Mouse (Mus musculus): ENCODE results near the gene Sik3.
A peak's percentile ranks its signal among the peaks of the same experiment; 100 is the strongest.

Gene Sik3

DNA sequence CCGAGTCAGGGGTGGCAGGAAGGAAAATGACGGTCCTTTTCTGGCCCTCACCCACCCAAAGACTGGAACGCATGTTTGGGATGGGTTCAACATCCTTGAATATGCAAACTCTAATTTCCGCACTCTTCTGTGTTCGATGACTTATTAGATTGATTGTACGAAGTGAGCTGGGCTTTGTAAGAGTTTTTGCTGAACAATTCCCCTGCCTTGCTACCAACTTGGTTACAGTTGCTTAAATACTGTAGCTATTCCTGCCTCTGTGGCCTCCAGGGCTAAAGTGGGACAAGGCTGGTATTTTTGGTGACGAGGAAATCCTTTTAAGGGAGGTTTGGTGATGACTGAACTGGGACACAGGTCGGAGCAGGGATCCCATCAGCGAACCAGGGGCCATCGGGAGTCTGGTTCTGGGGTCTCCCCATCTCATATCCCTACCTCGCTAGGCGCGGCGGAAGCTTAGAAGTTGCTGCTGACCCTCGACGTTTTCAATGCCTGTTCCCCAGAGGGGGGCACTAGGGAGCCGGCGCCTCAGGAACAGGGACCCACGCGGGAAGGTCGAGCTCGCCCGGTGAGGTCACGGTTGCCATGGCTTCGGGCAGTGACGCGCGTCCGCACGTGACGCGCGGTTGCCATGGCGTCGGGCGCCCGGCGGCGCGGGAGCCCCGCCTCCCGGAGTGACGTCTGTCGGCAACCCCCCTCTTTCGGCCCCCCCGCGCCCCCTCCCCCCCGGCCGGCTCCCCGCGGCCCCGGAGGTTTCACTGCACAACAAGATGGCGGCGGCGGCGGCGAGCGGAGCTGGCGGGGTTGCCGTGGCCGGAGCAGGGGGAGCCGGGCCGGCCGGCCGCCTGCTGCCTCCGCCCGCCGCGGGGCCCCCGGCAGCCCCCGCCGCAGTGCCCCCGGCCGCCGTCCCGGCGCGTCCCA lies at the start of gene Sik3, which contains the start of gene Pafah1b2:
Gene Sik3 (plus strand): TSS at position 730 of the 918 bp plus-strand sequence.
Gene Pafah1b2 (minus strand): TSS at position 600 of the 918 bp plus-strand sequence.
- DNase-seq (ENCODE audit: low spot score in 2 of 2) = peak; percentile 84 to 90

DNA sequence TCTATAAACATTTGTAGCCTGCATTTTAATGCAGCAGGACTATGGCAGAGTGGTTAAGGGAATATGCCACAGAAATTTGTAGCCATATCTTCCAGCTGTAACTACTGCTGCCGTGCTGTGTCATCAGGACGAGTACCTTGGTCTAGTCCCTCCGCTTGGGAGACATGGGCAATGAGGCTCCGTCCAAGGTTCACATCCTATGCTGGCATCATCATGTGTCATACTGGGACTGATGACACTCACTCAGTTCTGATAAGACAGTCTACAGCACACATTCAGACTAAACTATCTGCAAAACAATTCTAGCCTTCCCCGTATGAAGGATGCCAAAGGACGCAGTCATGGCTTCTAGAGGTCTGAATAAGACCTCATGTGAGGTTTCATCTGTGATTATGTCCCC lies 49.0 kb upstream of the Sik3 start:
- no peak for DNase-seq (ENCODE audit: low spot score in 2 of 2)

DNA sequence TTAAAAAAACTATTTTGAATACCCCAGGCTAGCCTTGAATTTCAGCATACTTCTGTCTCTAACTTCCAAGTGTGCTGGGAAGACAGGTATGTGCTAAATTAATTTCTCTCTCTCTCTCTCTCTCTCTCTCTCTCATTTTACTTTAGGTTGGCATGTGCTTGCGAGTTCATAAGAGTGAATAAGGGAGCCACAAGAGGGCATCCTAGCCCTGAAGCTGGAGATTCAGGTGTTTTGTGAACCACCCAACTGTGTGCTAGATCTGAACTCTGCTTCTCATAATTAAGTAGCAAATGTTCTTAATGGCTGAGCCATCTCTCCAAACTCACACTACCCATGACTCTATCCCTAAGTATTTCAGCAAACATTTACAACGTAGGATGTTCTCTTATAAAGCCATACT lies 35.7 kb upstream of the Sik3 start:
- DNase-seq (ENCODE audit: low spot score in 2 of 2) = no peak

DNA sequence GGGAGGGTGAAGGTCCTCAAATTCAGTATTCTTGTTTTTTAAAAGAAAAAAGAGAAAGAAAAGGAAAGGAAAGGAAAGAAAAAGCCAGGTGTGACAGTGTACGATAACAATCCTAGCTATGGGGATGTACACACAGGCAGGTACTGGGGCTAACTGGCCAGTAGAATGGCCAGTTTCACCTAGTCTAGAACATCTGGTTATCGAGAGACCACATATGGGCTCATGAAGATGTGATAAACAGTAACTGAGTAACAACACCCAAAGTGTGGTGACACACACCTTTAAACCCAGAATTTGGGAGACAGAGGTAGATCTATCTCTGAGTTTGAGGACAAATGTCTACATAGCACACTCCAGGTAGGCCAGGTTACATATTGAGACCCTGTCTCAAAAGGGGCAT lies 32.8 kb upstream of the Sik3 start:
- no peak for DNase-seq (ENCODE audit: low spot score in 2 of 2)

DNA sequence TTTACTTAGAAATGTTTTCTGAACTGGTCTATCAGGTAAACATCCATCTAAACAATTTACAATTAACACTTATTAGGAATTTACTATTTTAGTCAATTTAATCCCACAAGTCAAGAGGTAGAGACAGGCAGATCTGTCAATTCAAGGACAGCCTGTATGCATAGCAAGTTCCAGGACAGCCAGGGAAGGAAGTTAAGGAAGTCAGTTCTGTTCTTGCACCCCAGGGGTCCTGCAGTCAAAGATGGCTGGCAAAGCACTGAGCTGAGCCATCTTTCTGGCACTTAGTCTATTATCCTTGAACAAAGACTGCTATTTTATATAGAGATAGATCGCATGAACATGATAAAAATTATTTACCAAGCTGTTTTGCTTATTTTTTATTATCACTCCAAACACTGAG lies 32.0 kb upstream of the Sik3 start:
- DNase-seq (ENCODE audit: low spot score in 2 of 2) = no peak

DNA sequence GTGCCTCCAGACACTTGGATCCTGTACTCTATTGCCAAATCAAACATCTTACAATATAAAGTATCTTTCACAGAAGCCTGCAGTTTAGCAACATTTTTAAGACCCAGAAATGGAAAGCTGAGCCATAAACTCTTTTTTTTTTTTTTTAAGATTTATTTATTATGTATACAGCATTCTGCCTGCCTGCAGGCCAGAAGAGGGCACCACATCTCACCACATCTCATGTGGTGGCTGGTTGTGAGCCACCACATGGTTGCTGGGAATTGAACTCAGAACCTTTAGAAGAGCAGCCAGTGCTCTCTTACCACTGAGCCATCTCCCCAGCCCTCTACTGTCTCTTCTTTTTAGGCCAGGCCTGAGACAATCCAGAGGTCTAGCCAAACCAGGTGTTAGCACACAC lies 31.3 kb upstream of the Sik3 start:
- no peak for DNase-seq (ENCODE audit: low spot score in 2 of 2)

DNA sequence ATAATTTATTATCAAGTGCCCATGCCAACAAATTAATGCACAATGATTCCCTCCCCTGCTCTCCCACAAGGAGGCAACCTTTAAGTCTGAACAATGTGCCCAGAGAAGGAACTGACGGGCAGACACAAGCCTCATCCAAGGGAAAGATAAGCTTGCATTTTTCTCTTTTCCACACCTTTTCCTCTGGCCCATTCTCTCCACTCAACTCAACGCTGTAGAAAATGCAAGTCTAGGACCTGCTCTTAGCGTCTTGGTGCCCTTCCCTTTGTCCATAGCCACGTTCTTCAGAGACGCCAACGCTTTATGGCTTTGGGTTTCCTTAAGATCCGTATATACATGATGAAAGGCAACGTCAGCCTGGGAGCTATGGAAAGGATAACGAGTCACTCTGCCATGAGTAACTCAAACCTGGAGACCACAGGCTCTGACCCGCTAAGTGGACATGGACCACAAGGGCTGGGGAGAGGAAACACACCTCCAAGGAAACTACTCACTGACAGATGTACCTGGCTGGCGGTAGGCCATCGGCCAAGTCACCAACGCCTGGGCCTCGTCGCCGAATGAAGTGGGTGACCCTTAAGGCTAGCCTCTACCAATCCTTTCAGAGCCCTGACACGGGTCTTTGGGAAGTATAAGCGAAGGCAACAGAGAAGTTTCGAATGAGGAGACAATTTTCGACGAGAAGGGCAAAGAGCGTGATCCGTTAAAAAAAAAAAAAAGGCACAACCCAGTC lies 28.8 kb upstream of the Sik3 start:
- peak in 1 of 2 experiments; percentile 28 for DNase-seq (ENCODE audit: low spot score in 2 of 2)

DNA sequence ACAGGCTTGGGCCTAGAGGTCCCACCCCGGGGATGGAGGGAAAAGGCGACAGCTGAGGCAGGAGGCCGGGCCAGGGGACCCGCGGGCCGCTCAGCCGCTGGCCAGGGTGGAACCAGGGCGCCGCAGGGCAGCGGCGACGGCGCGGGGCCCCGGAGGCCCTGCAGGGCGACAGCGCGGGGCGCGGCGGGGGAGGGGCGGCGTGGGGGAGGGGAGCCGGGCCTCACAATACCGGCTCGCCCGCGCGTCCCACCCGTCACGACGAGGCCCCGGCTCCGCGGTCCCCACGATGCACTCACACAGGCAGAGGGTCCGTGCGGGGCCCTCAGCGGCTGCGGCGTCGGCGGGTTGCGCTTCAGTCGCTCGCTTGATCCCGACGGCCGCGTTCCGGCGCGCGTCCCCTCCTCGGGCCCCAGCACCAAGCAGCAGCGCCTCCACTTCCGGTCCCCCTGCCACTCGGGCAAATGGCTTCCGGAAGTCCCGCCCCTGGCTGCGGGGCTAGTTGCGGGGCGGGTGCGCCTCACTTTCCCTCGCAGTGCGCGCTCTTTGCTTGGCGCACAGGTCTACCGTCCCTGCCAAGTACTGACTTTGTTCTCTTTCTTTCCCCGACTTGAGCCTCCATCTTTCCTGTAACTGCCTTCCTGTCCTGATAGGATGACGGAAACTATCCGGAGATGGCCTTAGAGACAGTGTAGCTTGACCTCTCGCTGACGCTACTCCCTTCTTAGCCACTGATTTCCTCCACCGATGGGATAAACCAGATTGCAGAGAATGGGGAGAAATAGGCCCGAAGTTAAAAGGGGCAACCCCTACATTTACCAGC lies 28.0 kb upstream of the Sik3 start:
- DNase-seq (ENCODE audit: low spot score in 2 of 2) = peak; percentile 82 to 85

DNA sequence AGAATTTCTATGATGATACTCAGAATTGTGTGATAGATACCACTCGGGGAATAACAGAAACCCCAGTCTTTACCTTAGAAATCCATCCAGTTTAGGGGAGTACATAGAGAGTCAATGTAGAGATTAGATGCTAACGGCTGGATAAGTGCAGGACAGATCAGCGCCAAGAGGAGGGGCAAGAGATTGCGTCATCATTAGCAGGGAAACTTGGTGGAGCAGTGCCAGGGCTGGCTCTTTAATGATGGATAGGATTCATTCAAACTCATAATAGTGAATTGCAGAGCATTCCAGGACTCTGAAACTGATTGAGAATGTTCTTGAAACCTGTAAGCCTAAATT lies 27.4 kb upstream of the Sik3 start:
- peak; percentile 34 to 39 for DNase-seq (ENCODE audit: low spot score in 2 of 2)

DNA sequence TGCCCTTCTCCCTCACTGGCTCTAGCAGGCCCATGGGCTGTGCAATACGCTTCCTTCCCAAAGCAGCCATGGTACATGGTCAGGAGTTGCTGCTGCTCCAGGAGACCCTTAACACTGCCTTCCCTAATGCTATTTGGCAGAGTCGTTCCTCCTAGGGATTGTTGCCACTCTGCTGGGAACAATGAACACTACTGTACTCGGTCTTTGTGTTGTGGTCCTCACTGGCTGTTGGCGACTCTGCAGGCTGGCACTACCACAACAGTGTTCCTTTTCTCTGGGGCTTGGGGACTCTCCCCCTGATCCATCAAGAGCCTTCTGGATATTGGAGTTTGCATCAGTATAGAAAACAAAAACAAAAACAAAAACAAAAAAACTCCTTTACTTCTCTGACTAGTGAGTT lies 13.6 kb upstream of the Sik3 start:
- no peak for DNase-seq (ENCODE audit: low spot score in 2 of 2)

DNA sequence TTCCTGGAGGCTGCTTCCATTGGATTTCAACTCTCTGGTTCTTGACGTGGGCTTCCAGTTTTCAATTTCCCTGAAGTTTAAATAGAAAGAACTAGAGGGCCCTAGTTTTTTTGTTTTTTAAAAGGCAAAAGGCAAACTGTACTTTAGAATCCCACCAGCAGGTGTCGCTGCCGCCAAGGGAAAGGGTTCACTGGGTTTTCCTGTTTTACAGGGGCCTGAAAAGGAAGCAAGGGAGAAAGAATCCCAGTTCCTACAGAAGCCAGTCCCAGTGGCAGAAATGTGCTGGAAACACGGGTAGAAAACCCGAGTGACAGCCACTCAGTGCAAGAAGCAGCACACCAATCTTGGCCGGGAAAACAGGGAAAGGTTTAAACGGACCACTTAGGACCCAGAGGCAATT lies 8.9 kb upstream of the Sik3 start:
- peak; percentile 63 to 87 for DNase-seq (ENCODE audit: low spot score in 2 of 2)

DNA sequence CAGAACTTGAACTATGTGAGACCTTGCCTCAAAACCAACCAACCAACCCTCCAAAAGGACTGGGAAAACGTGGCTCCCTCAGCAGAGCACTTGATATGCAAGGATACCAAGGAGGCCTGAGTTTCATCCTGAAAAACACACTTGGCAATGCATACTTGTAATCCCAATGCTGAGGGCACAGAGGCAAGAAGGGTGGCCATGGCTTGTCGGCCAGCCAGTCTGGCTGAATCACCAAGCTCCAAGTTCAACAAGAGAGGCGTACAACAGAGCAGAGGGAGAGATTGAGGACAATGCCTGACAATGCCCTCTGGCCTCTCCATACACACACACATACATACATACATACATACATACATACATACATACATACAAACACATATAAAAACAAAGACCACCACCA lies 8.1 kb upstream of the Sik3 start:
- DNase-seq (ENCODE audit: low spot score in 2 of 2) = no peak

DNA sequence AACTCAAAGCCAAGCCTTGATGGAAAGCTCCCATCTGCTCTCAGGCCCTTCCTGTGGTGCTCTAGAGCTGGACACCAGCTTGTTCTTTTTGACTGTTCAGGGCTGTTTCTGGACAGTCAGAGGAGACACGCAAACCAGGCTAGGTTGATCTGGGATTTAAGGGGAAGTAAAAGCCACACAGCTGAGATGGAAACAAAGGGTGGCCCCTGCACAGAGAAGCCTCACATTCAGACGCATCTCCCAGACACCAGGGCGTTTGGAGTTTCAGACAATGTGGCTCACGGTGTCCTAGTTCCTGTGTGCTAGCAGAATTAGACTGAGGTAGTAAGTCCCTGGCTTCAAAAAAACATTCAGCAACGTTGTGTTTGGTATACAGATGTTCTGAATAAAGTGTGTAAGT lies 6.4 kb upstream of the Sik3 start:
- DNase-seq (ENCODE audit: low spot score in 2 of 2) = no peak

DNA sequence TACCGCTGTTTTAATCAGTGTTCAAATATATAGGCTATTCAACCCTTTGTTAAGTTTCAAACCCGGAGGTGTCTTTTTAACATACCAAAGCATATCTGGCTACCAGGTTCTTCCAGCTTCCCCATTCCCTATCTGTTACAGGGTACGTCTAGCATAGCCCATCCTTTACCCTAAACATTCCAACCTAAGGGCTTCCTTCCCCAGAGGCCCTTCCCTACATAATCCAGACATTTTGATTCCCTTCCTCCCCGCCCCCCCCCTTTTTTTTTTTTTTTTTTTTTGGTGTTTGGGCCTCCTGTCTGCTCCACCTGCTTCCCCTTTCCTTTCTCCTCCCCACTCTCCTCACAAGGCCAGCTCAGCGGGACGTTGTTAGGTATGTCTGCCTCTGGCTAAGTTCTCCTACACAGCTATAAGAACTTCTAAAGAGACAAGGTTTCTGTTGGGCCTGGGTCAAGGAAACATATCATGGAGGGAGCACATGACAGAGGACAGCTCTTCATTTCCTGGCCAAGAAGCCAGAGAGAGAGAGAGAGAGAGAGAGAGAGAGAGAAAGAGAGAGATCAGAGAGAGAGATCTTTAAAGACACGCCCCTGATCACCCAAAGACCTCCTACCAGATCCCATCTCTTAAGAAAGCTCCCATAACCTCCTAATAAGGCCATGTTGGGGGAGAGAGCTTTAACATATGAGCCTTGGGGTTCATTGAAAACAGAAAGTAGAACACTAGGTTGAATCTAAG lies 3.5 kb upstream of the Sik3 start:
- DNase-seq (ENCODE audit: low spot score in 2 of 2) = no peak

DNA sequence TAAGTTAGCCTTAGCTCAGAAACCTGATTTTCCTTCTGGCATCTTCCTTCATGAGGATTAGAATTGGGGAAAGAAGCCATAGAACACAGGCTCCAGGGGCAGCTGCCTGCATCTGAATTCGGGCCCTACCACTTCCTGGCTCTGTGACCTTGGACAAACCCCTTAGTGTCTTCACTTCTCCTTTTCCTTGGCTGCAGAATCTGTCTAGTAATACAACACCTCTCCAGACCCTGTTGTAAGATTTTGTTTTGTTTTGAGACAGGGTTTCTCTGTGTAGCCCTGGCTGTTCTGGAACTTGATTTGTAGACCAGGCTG lies 3.0 kb upstream of the Sik3 start:
- no peak for DNase-seq (ENCODE audit: low spot score in 2 of 2)

DNA sequence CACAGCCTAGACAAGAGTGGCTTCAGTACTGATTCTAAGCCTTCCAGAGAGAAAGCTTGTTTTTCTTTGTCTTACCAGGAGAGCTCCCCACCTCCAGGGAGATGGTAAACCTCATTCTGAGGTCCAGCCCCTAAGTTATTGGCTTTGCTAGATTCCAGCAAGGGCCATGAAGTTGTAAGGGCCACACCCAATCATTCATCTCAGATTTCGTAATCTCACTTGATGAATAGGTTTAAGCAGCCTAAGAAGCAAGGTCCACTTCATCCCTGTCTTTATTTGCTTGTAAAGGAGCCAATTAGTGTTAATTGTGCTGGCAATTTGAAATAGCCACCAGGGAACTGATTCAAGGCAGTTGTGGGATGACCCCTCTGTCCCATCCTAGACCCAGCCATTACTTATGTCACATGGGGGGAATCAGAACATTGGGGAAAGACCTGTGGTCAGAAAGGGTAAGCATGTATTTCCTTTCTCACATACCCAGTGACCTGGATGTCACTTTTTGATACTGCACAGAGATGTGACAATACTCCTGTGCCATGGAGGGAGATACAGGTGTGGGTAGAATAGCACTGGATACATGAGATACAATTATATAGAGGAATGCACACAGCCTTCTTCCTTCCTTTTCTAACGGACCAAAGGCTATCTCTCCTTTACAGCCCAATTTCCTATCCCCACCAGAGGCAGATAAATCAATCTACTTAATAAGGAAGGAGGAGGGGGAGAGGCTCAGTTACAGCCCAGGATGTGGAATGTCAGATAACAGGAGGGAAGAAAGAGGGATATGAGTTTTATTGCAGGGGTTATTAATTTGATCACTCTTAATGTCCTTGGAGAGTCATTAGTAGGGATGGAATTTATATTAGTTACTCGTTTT lies 1.3 kb upstream of the Sik3 start:
- DNase-seq (ENCODE audit: low spot score in 2 of 2) = no peak

DNA sequence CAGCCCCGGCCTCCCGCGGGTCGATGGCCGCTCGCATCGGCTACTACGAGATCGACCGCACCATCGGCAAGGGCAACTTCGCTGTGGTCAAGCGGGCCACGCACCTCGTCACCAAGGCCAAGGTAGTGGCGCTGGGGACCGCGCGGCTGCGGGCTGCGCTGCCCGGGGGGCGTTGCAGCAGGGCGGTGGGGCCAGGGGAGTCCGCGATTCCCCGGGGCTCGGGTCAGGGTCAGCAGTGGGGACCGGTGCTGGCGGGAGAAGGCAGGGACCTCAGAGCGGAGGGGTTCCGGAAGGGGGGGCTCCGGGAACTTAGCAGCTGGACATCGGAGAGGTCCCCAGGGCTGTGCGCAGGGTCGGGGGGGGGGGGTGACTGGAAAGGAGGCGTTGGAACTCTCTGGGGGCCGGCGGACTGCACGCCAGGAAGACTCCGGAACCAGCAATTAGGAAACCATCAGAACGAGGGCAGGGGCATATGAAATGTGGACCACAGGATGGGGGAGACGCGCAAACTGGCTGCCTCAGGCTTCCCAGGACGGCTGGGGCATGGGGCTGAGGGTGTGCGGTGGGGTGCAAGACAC lies 478 bp downstream of the Sik3 start:
- peak; percentile 33 to 70 for DNase-seq (ENCODE audit: low spot score in 2 of 2)

DNA sequence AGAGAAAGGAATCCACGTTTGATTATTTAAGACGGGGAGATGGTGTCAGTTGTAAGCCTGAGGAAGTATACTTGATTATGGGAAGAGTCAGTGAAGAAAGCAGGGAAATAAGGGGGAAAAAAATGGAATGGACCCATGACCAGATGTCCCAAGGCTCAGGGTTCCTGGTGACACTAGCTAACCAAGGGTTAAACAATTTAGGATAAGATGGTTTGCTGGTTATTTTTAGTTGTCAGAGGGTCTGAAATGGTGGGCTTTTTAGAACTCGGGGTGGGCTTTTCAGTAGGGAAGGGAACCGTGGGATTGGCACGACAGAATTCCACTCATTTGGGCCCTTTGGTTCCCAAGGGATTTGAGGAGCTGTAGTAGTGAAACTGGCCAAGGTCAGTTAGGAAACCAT lies 996 bp downstream of the Sik3 start:
- DNase-seq (ENCODE audit: low spot score in 2 of 2) = no peak

DNA sequence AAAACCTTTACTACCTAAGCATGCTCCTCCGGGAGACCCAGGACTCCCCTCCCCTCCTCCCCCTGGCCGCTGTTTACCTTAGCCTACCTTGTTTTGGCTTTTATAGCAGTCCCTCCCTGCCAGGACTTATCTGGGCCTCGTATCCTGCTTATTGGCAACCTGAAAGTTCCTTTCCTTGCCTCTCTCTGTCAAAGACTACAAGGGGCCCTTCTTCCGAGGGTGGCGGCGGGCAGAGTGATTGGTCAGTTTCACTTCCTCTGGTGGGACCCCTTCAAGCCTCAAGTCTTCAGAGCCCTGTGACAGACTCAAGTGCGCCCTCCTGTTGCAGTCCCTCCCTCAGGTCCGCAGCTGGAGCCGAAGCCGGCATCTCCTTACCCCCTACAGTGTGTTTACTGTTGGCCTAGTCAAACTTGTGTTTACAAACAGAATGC lies 1.6 kb downstream of the Sik3 start:
- DNase-seq (ENCODE audit: low spot score in 2 of 2) = peak in 1 of 2 experiments; percentile 21

DNA sequence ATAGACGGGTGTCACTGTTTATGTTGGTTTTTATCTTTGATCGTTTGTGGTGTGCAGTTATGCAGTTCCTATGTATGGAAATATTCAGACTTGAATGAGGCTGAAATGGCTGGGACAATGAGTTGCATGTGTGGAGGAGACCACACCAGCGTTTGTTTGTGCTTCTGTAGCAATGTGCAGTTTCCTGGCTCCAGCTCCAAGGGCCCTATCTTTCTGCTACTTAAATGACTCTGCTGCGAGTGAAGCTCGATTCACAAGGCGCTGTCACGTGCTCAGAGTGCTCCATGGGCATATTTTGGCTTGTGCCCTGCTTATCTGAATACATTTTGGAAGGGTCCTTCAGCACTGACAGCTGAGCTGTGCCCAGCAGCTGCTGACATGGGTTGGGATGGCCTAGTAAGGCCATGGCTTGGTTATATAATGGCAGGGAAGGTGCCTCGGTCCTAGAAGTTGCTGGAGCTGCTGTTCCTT lies 2.5 kb downstream of the Sik3 start:
- DNase-seq (ENCODE audit: low spot score in 2 of 2) = peak in 1 of 2 experiments; percentile 31

Data from urinary bladder, adult 18-20 months (tissue).